In the genomic region with DNA sequence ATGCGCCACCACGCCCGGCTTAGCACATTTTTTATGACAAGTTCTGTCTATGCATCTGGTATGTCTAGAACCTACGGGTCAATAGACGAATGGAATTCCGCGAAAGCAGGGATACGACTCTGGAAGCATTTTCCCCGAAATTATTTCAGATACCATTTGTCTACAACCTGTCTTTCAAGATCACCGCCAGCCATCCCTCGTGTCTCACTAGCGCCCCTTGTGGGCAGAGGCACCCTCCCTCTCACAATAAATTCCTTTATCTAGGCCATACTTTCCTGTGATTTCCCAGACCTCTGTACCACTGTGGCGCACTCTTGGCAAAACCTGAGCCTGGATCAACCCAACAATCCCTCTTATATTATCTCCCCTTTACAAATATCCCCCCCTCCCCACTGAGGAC, we compare ENCODE assay signal across 9 mouse cellular contexts. TPM values are rescaled to one million over a fixed set of nuclear protein-coding genes. Genes with fewer than 3 reads are reported as not detected.
DNase-seq lines count a peak whose midpoint lies in the region; TF ChIP-seq lines count a peak whose summit lies in the region.
"Had no signal": no experiment of that assay in that cellular context is flagged by ENCODE, and none has a peak within 500 bp of the region (broad histone marks: within the 10 kb centered on the region; RNA-seq: fewer than 3 reads in every experiment).

No protein-coding gene starts in this region.

- no peak overlapping the region for H3K27ac ChIP-seq in heart, embryonic 10.5 days
- no peak overlapping the region for H3K27ac ChIP-seq in bone marrow, adult 2 months (ENCODE audit: control insufficient read depth, insufficient read depth, low read depth, low read length, poor library complexity)
- no peak overlapping the region for H3K27ac ChIP-seq in embryonic fibroblast, embryonic 13.5 days (ENCODE audit: insufficient read depth, low read length)

- peaks cover 17% of the 10 kb centered on the region for H3K36me3 ChIP-seq in heart, embryonic 10.5 days
- H3K36me3 ChIP-seq in C2C12 (ENCODE audit: control insufficient read depth, insufficient read depth): no peaks in the 10 kb centered on the region

- TF ChIP-seq POLR2A in bone marrow, adult 2 months (IDR thresholded peaks at IDR 0.05; ENCODE audit: borderline replicate concordance, control insufficient read depth, low read depth, low read length): no peak
- TF ChIP-seq POLR2A in embryonic fibroblast, embryonic 13.5 days (IDR thresholded peaks at IDR 0.05; ENCODE audit: low read depth, low read length): no peak

- TF ChIP-seq CTCF in C2C12 (IDR thresholded peaks at IDR 0.05; ENCODE audit: control insufficient read depth, insufficient read depth, insufficient read length): peak; percentile 44
- peak; percentile 89 for TF ChIP-seq CTCF in bone marrow, adult 2 months (IDR thresholded peaks at IDR 0.05; ENCODE audit: control insufficient read depth, insufficient read depth, low read length)
- peak; percentile 55; the same call in 1 of the 2 replicates for TF ChIP-seq CTCF in embryonic fibroblast, embryonic 13.5 days (IDR thresholded peaks at IDR 0.05; ENCODE audit: borderline replicate concordance, insufficient read depth, low read length)

- H3K4me3 ChIP-seq in heart, embryonic 10.5 days: no peak overlapping the region
- H3K4me3 ChIP-seq in C2C12 (ENCODE audit: insufficient read depth, poor library complexity, severe bottlenecking): no peak overlapping the region
- H3K4me3 ChIP-seq in bone marrow, adult 2 months (replicated peaks; ENCODE audit: control insufficient read depth, low read depth, low read length): no peak overlapping the region
- H3K4me3 ChIP-seq in embryonic fibroblast, embryonic 13.5 days (ENCODE audit: insufficient read depth, low read length): no peak overlapping the region

- peak; percentile 52 to 70 for DNase-seq in heart, adult 18-20 months
- no peak for DNase-seq in heart, embryonic 10.5 days (ENCODE audit: low spot score)
- peak; percentile 68 to 72 for DNase-seq in layer of hippocampus, postnatal 10 days (ENCODE audit: low spot score in 2 of 2)
- DNase-seq in naive thymus-derived CD4-positive, alpha-beta T cell, adult 2 months (ENCODE audit: low read depth): peak; percentile 81
- DNase-seq in thymus, postnatal 25 days: peak; percentile 72

- WGBS in heart, embryonic 10.5 days: 55% methylated on average over 13 of the region's 13 CpGs
- 54% methylated on average over 13 of the region's 13 CpGs for WGBS in bone marrow, adult 2 months

- no peaks in the 10 kb centered on the region for H3K79me2 ChIP-seq in C2C12 (ENCODE audit: control insufficient read depth, insufficient read depth)

- H3K9me3 ChIP-seq in heart, embryonic 10.5 days: no peaks in the 10 kb centered on the region

- H3K79me3 ChIP-seq in C2C12 (ENCODE audit: low read depth): no peaks in the 10 kb centered on the region

- H3ac ChIP-seq in C2C12 (ENCODE audit: control insufficient read depth, insufficient read length, low read depth): no peak overlapping the region

- no peaks in the 10 kb centered on the region for H3K27me3 ChIP-seq in heart, embryonic 10.5 days (ENCODE audit: insufficient read depth, poor library complexity, severe bottlenecking)
- H3K27me3 ChIP-seq in C2C12 (ENCODE audit: control insufficient read depth, insufficient read depth, insufficient read length): peaks cover 9% of the 10 kb centered on the region

- H3K4me1 ChIP-seq in heart, embryonic 10.5 days: peaks cover 13% of the 10 kb centered on the region
- H3K4me1 ChIP-seq in bone marrow, adult 2 months (ENCODE audit: control insufficient read depth, insufficient read depth, low read length): peaks cover 1% of the 10 kb centered on the region
- H3K4me1 ChIP-seq in embryonic fibroblast, embryonic 13.5 days (ENCODE audit: control insufficient read depth, insufficient read depth, low read length): no peaks in the 10 kb centered on the region

TF ChIP-seq in C2C12, 6 proteins besides CTCF, POLR2A, EP300 and RAD21:
- TF ChIP-seq CEBPB (IDR thresholded peaks at IDR 0.05; ENCODE audit: low read depth): no peak
- TF ChIP-seq USF1 (IDR thresholded peaks at IDR 0.05; ENCODE audit: low read depth): no peak
- TF ChIP-seq MAX (IDR thresholded peaks at IDR 0.05): no peak
- TF ChIP-seq MYOD1 (IDR thresholded peaks at IDR 0.05; ENCODE audit: control insufficient read depth, insufficient read length, low read depth): no peak
- no peak for TF ChIP-seq MYOG (IDR thresholded peaks at IDR 0.05; ENCODE audit: control insufficient read depth, extremely low read depth, insufficient read length)
- no peak for TF ChIP-seq FOSL1 (IDR thresholded peaks at IDR 0.05; ENCODE audit: insufficient read depth, low read length, poor library complexity, severe bottlenecking)

RNA-seq across cellular contexts. Expression of a gene that starts 1.0 kb away (rescaled TPM):
- total RNA-seq in heart, adult 18-20 months (2021): 10 to 100 TPM; 19.3 to 20.8 TPM
- 81.7 and 89.4 TPM in 2 replicates for polyA plus RNA-seq in heart, embryonic 10.5 days (2016; fragmentation: Nextera tagmentation; extraction: Ambion mirVana)
- 82.3 TPM for polyA plus RNA-seq in C2C12 (2012; fragmentation: generic; extraction: Trizol)
- polyA plus RNA-seq in bone marrow, adult 2 months (2011; ENCODE audit: insufficient read depth, insufficient read length, low replicate concordance, missing spikeins): 15.1 and 22.3 TPM in 2 replicates
- polyA plus RNA-seq in embryonic fibroblast, embryonic 13.5 days (2011; ENCODE audit: insufficient read length, low read depth, missing spikeins): 107 and 146 TPM in 2 replicates
- total RNA-seq in layer of hippocampus, postnatal 10 days (2021): 10 to 100 TPM; 25.0 to 26.3 TPM

RNA-seq across cellular contexts. Expression of a gene that starts 1.1 kb away (rescaled TPM):
- under 1 TPM in 1 of 2 experiments, not detected in 1; 0.27 TPM for total RNA-seq in heart, adult 18-20 months (2021)
- not detected in 2 replicates for polyA plus RNA-seq in heart, embryonic 10.5 days (2016; fragmentation: Nextera tagmentation; extraction: Ambion mirVana)
- not detected for polyA plus RNA-seq in C2C12 (2012; fragmentation: generic; extraction: Trizol)
- not detected in 2 replicates for polyA plus RNA-seq in bone marrow, adult 2 months (2011; ENCODE audit: insufficient read depth, insufficient read length, low replicate concordance, missing spikeins)
- not detected in 2 replicates for polyA plus RNA-seq in embryonic fibroblast, embryonic 13.5 days (2011; ENCODE audit: insufficient read length, low read depth, missing spikeins)
- total RNA-seq in layer of hippocampus, postnatal 10 days (2021): not detected
- total RNA-seq: layer of hippocampus, postnatal 36 days had no signal

RNA-seq across cellular contexts. Expression of a gene that starts 5.6 kb away (rescaled TPM):
- 1 to 10 TPM in 1 of 2 experiments, under 1 TPM in 1; 0.52 to 1.3 TPM for total RNA-seq in heart, adult 18-20 months (2021)
- polyA plus RNA-seq in heart, embryonic 10.5 days (2016; fragmentation: Nextera tagmentation; extraction: Ambion mirVana): 1.2 and 1.9 TPM in 2 replicates
- 0.50 TPM for polyA plus RNA-seq in C2C12 (2012; fragmentation: generic; extraction: Trizol)
- 1.6 TPM in 1 of 2 replicates, not detected in the other for polyA plus RNA-seq in bone marrow, adult 2 months (2011; ENCODE audit: insufficient read depth, insufficient read length, low replicate concordance, missing spikeins)
- 0.65 and 0.77 TPM in 2 replicates for polyA plus RNA-seq in embryonic fibroblast, embryonic 13.5 days (2011; ENCODE audit: insufficient read length, low read depth, missing spikeins)
- 1 to 10 TPM in 1 of 2 experiments, under 1 TPM in 1; 0.96 to 1.1 TPM for total RNA-seq in layer of hippocampus, postnatal 10 days (2021)

RNA-seq across cellular contexts. Expression of a gene that starts 7.5 kb away (rescaled TPM):
- total RNA-seq in heart, adult 18-20 months (2021): 100 to 1,000 TPM; 119 to 128 TPM
- polyA plus RNA-seq in heart, embryonic 10.5 days (2016; fragmentation: Nextera tagmentation; extraction: Ambion mirVana): 143 and 176 TPM in 2 replicates
- polyA plus RNA-seq in C2C12 (2012; fragmentation: generic; extraction: Trizol): 52.4 TPM
- polyA plus RNA-seq in bone marrow, adult 2 months (2011; ENCODE audit: insufficient read depth, insufficient read length, low replicate concordance, missing spikeins): 42.4 and 66.8 TPM in 2 replicates
- 57.3 and 63.5 TPM in 2 replicates for polyA plus RNA-seq in embryonic fibroblast, embryonic 13.5 days (2011; ENCODE audit: insufficient read length, low read depth, missing spikeins)
- 10 to 100 TPM; 45.9 to 48.6 TPM for total RNA-seq in layer of hippocampus, postnatal 10 days (2021)

RNA-seq across cellular contexts. Expression of a gene that starts 15.9 kb away (rescaled TPM):
- total RNA-seq in heart, adult 18-20 months (2021): 10 to 100 TPM; 14.1 to 14.6 TPM
- polyA plus RNA-seq in heart, embryonic 10.5 days (2016; fragmentation: Nextera tagmentation; extraction: Ambion mirVana): 31.0 and 39.7 TPM in 2 replicates
- polyA plus RNA-seq in C2C12 (2012; fragmentation: generic; extraction: Trizol): 18.7 TPM
- polyA plus RNA-seq in bone marrow, adult 2 months (2011; ENCODE audit: insufficient read depth, insufficient read length, low replicate concordance, missing spikeins): 14.5 and 15.7 TPM in 2 replicates
- polyA plus RNA-seq in embryonic fibroblast, embryonic 13.5 days (2011; ENCODE audit: insufficient read length, low read depth, missing spikeins): 19.8 and 24.5 TPM in 2 replicates
- total RNA-seq in layer of hippocampus, postnatal 10 days (2021): 10 to 100 TPM; 25.8 to 28.2 TPM
